Mouse (Mus musculus) heart, adult 10 weeks (tissue): Measurements from ENCODE around the gene Tinag. TPM values are rescaled to one million over a fixed set of nuclear protein-coding genes. Genes with fewer than 3 reads are reported as not detected.

ENCODE experiments used
- polyA plus RNA-seq: library from polyadenylated mRNA; stranded (reverse); fragments of 350-450 nt; fragmentation: Illumina TruSeq; extraction: RNeasy Lipid Tissue Mini Kit (QIAGEN cat#74804); gene quantifications from one replicate; pipeline ENCODE4 v1.2.3, GENCODE M21; 2014; ENCODE audit warnings: low read depth, low replicate concordance

Tinag gene
- polyA plus RNA-seq, result not detected

GRCm38 (mm10) chr9:77045585-77045984 is at the start of gene Tinag:
Gene Tinag, minus strand, starts transcription at chr9:77045794.

